Mouse (Mus musculus): ENCODE measurements around the gene Hist1h2bq.
"Not testable (repeated sequence)": the region's sequence is repeated elsewhere in the genome, so short reads cannot be mapped to it uniquely, and the experiment has no call there.

Hist1h2bq gene

GRCm38 (mm10) chr13:21810073-21810472 is at the start of gene Hist1h2bq, which contains the start of gene Hist1h2ao:
Gene Hist1h2bq, minus strand, starts transcription at chr13:21810197.
Gene Hist1h2ao, plus strand, starts transcription at chr13:21810465.
- DNase-seq = not testable (repeated sequence)

DNA sequence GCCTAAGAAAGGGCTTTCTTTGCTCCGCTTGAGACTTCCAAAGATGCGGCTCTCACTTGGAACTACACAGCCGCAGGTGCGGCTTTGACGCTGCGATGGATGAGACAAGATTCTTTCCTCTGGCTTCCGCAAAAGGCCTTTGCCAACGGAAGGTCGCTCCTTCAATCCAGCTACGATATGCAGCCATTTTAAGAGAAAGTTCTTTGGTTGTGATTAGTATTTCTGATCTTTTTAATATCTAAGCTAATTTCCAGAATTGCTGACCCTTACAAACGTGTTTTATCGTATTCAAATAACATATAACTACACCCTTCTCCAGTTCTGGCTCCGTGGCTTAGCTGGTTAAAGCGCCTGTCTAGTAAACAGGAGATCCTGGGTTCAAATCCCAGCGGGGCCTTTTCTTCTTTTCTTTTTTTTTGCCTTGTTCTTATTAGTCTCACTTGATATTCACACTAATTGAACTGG is 45.7 kb upstream of the Hist1h2bq start:
- no peak for DNase-seq

GRCm38 (mm10) chr13:21855146-21855545 is 45.1 kb upstream of the Hist1h2bq start:
- peak; percentile 49 for DNase-seq

DNA sequence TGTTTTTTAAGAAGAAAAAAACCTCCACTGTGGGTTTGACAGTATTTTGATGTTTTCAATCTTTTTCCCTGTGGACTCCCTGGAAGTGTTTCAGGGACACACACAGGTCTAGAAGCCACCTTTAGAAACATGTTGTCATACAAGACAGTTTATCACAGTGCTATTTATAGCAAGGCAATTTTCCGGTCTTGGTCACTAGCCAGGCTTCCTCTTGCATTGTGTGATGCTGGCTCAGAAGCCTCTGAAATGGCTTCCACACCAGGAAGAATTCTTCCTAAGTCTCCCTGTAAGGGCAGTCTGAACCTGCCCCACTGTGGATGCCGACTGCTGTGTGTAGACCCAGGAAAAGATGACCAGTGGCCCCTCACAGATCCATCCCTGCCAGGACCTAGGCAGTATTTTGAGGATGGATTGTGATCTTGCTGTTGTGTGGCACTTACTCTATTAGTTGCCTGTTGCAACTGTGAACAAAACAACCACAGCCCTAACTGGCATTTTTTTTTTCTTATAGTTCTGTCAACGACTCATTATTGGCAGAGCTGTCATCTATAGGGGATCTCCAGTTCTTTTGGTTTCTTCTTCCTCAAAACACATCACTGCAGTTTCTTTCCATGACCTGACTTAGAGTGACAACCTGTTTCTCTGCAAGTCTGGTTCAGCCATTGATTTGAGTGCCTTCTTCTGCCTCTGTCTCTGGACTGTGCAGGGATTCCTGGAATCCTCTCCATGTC is 42.4 kb upstream of the Hist1h2bq start:
- DNase-seq = no peak

DNA sequence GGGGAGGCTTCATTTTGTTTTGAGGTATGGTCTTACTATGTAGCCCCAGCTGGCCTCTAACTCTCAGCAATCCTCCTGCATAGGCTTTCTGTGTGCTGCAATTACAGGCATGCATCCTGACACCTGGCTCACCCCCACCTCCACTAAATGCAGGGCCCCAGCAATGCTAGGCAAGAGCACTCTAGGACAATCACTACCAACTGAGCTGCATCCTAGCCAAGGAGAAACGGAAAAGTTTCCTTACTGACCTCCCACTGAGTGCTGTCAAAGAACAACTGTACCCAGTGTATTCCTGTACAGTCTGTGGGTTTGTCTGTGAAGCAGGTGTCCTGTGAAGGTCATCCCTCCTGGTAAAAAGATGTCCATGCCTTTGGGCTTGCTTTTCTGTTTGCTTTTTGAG is 40.7 kb upstream of the Hist1h2bq start:
- DNase-seq = not testable (repeated sequence)

DNA sequence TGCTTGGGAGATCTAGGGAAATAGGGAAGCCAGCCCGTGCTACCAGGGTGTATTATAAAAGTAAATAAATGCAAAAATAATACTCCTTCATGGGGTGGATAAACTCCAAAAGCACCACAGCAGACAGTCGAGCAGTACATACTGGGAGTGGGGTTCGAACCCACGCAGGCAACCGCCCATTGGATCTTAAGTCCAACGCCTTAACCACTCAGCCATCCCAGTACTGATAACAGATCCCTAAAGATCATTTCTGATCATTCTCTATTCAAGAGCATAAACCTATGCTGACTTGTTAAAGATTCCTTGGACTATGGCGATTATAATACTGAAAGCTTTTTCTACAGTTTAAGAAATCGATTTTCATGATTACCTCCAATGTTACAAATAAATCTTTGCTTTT is 37.9 kb upstream of the Hist1h2bq start:
- DNase-seq = no peak

DNA sequence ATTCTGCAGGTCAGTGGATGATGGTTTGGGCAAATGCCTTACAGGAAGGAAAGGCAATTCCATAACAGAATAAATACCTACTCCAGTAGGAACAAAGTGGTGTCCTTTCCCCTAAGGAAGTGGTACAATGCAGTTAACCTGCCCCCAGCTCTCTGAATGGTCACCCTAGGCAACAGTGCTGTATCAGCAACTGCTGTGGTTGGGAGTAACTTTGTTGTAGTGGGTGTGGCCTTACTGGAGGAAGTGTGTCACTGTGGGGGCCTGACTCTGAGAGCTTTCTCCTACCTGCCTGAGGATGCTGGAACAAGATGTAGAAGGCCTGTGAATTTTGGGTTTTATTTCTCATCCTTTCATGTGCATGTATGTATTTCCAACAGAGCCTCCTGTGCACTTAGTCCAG is 36.4 kb upstream of the Hist1h2bq start:
- DNase-seq = not testable (repeated sequence)

- DNase-seq = not testable (repeated sequence)
Observed at GRCm38 (mm10) chr13:21840508-21840907, 30.5 kb upstream of the Hist1h2bq start.

GRCm38 (mm10) chr13:21833461-21833860 is 23.5 kb upstream of the Hist1h2bq start, which contains the start of the genes Hist1h2ap and Hist1h2br:
Gene Hist1h2ap, minus strand, starts transcription at chr13:21833507.
Gene Hist1h2br, plus strand, starts transcription at chr13:21833743.
- not testable (repeated sequence) for DNase-seq

- peak; percentile 19 for DNase-seq
Observed at GRCm38 (mm10) chr13:21831418-21832394, 21.7 kb upstream of the Hist1h2bq start, which contains the start of gene Hist1h4n. Gene Hist1h4n, minus strand, starts transcription at chr13:21832196.

DNA sequence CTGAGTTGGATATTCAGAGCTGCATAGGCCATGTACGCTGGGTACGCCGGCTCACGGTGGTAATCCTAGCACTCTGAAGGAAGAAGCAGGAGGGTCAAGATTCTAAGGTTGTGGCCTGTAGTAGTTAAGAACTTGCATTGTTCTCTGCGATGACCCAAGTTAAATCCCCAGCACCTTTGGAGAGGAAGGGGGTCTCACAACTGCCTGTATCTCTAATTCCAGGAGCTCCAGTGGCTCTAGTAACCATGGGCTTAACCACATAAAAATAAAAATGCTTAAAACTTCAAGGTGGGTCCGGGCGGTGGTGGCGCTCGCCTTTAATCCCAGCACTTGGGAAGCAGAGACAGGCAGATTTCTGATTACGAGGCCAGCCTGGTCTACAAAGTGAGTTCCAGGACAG is 20.3 kb upstream of the Hist1h2bq start:
- DNase-seq = no peak

DNA sequence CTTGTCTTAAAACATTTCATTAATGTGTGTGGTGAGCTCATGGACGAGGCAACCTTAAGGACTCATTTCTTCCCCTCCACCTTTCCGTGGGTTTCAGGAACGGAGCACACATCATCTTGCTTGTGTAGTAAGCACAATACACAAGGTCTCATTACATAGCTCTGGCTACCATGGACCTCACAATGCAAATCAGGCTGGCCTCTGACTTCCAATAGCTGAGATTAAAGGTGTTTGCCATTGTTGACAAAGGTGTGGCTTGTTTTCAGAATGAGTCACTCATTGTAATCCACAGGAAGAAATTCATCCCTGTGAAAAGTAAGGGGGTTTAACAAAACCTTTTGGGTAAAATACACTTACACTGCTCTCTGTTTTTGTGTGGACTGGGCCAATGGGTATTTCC is 18.5 kb upstream of the Hist1h2bq start:
- no peak for DNase-seq

GRCm38 (mm10) chr13:21820082-21820890 is 10.3 kb upstream of the Hist1h2bq start:
- not testable (repeated sequence) for DNase-seq

GRCm38 (mm10) chr13:21812092-21812491 is 2.1 kb upstream of the Hist1h2bq start:
- not testable (repeated sequence) for DNase-seq

GRCm38 (mm10) chr13:21811539-21811938 is 1.5 kb upstream of the Hist1h2bq start, which contains the start of gene Hist1h4m:
Gene Hist1h4m, plus strand, starts transcription at chr13:21811746.
- DNase-seq = peak; percentile 47

DNA sequence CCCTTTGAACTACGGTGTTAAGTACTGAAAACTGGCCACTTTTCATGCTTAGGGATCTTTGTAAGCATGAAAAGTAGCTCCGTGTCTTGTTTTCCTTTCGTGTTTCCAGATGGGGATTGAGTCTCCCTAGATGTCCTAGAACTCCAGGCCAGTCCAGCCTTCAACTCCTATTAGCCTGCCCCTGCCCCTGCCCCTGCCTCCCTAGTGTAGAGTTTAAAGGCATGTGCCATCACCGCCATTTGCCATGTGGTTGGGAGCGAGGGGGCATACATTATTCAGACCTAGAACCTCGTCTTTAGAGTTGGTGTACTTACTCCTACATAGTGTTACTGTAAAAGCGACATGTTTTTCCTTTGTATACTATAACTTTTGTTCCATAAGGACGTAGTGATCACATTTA is 1.1 kb upstream of the Hist1h2bq start:
- not testable (repeated sequence) for DNase-seq

DNA sequence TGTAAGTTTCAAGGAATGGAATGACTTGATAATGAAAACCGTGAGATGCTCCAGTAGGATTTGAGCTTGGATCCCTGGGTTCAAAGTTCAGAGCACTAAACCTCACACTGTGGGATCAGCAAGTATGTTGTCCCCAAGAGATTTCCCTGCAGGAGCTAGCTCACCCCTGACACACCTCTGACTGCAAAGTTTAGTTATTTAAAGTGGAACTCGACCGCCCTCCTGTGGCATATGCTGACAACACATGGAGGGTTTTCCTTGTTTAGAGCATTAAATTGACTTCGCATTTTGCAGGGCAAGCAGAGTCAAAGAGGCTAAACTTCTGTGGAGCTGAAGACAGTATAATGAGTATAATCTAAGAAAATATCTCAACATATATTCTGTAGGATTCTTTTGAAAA is 6.9 kb downstream of the Hist1h2bq start:
- DNase-seq = not testable (repeated sequence)

DNA sequence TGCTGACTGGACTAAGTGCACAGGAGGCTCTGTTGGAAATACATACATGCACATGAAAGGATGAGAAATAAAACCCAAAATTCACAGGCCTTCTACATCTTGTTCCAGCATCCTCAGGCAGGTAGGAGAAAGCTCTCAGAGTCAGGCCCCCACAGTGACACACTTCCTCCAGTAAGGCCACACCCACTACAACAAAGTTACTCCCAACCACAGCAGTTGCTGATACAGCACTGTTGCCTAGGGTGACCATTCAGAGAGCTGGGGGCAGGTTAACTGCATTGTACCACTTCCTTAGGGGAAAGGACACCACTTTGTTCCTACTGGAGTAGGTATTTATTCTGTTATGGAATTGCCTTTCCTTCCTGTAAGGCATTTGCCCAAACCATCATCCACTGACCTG is 12.8 kb downstream of the Hist1h2bq start:
- DNase-seq = not testable (repeated sequence)

DNA sequence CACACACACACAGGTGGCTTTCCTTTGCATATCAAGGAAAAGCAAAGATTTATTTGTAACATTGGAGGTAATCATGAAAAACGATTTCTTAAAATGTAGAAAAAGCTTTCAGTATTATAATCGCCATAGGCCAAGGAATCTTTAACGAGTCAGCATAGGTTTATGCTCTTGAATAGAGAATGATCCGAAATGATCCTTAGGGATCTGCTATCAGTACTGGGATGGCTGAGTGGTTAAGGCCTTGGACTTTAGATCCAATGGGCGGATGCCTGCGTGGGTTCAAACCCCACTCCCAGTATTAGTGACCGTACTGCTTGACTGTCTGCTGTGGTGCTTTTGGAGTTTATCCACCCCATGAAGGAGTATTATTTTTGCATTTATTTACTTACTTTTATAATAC is 14.4 kb downstream of the Hist1h2bq start:
- DNase-seq = no peak

DNA sequence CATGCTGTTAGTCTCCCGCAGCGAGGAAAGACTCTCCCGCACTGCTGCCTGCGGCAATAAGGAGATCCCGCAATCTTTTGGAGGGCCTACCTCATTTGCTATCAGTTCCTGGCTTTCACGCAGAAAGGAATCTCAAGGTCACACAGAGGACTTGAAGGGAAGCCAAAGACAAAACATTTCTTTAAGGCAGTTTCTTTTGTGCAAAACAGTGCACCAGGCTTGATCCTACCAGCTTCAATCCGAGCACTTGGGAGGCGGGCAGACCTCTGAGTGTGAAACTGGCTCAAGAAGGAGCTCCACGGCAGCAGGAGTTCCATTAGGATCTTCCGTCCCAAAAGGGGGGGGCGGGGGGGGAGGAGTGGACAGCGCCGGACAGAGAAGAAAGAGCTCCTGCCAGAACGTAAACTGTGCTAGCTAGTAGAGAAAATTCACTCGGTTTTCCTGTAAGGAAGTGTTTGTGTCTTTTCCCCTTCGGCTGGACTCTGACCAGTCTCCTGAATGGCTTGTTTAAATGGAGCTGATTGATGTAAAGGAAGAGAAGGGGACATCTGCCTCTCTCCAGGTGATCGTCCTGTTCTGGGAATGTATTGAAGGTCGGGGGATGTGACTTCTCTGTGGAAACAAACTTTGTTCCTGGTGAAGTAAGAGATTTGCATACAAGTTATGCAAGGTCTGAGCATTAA is 19.3 kb downstream of the Hist1h2bq start:
- DNase-seq = no peak

GRCm38 (mm10) chr13:21789925-21790324 is 20.1 kb downstream of the Hist1h2bq start:
- no peak for DNase-seq
